Mouse (Mus musculus) hindbrain, postnatal 0 days (tissue): ENCODE measurements at regions not wholly inside any gene's neighbourhood (a gene's known extent, or its start where the extent isn't known, plus 50 kb on each side); places are given as distances from the start of the nearest gene placed in this dataset.

ENCODE experiments used
- ATAC-seq: fragments of 200-750 bp; cut with Nextera tagmentation; 2 replicates; pipeline ENCODE4 v1.8.0; 2017; ENCODE audit warnings: mild to moderate bottlenecking, moderate TSS enrichment, moderate library complexity
- DNase-seq: peaks from one replicate; pipeline ENCODE4 v3.0.0-alpha.2; 2015; ENCODE audit warnings: low spot score
- H3K27ac ChIP-seq: fragments of 300-500 bp; sonication (generic); 2 replicates; pipeline ENCODE4 v1.5.1; 2014; ENCODE audit warnings: mild to moderate bottlenecking
- H3K27me3 ChIP-seq: fragments of 300-500 bp; sonication (generic); 2 replicates; pipeline ENCODE4 v1.6.1; 2014; ENCODE audit warnings: low read length, mixed read lengths; ENCODE audit not compliant: insufficient read depth
- H3K36me3 ChIP-seq: fragments of 300-500 bp; sonication (generic); 2 replicates; pipeline ENCODE4 v1.6.1; 2014; ENCODE audit warnings: low read length, mixed read lengths; ENCODE audit not compliant: insufficient read depth
- H3K4me1 ChIP-seq: fragments of 300-500 bp; sonication (generic); 2 replicates; pipeline ENCODE4 v1.6.1; 2014; ENCODE audit warnings: antibody characterized with exemption, low read length, mixed read lengths; ENCODE audit not compliant: insufficient read depth
- H3K4me2 ChIP-seq: fragments of 300-500 bp; sonication (generic); 2 replicates; pipeline ENCODE4 v1.6.1; 2014; ENCODE audit warnings: low read depth, mild to moderate bottlenecking, low read length, moderate library complexity, mixed read lengths
- H3K4me3 ChIP-seq: fragments of 300-500 bp; sonication (generic); 2 replicates; pipeline ENCODE4 v1.5.1; 2014; ENCODE audit warnings: low read length
- H3K9ac ChIP-seq: fragments of 300-500 bp; sonication (generic); replicated peaks from 2 replicates; pipeline ENCODE4 v1.6.1; 2014; ENCODE audit warnings: mild to moderate bottlenecking, low read length, moderate library complexity, mixed read lengths
- H3K9me3 ChIP-seq: fragments of 300-500 bp; sonication (generic); 2 replicates; pipeline ENCODE4 v1.6.1; 2016; ENCODE audit warnings: low read length, mixed read lengths
- CTCF ChIP-seq: IDR thresholded peaks from 2 replicates; pipeline ENCODE4 v1.5.1; 2016; ENCODE audit warnings: antibody characterized with exemption, control low read depth, low read depth
- WGBS: fragments of 180-500 bp; shearing (Covaris S2); extraction: QIAGEN DNeasy Blood & Tissue Kit; methylation state at CpG from one replicate; pipeline ENCODE4 v1.1.7; 2014; 5-methylcytosine and 5-hydroxymethylcytosine counted together

DNA sequence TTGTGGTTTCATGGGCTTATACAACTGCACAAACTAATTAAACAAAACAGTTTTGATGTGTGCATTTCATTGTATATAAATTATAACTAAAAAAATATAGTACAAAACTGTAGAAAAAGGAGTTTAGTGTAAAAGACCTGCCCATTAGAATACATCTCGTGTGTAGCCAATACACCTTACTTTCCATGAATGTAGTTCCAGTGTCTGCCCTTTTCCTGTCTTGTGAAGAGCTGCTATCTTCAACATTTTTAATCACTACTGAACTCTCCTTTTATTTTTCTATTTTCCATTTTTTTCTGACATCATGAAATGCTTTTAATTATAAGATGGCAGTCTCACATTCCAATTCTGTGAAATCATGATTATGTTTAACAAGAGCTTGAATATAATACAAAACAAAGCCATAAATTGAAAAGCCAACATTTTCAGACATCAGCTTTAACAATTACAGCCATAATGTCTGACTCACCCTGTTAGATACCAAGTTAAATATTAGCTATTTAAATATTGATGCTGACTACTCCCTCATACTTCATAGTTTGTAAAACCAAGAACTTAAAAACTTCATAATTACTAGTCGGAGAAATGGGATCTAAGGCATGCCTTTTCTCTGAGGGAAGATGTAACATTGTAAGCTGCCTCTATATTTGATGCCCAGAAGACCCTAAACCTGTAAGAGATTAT is 163.6 kb upstream of the Sema3d start:
- no peak for TF ChIP-seq CTCF
- ATAC-seq (no peak), DNase-seq (no peak)
- H3K4me3 ChIP-seq = no peak overlapping the region
- H3K9me3 ChIP-seq = no peaks in the 10 kb centered on the region
- no peak overlapping the region for H3K4me2 ChIP-seq
- no peak overlapping the region for H3K27ac ChIP-seq
- H3K27me3 ChIP-seq = no peaks in the 10 kb centered on the region
- no peaks in the 10 kb centered on the region for H3K4me1 ChIP-seq
- H3K36me3 ChIP-seq = no peaks in the 10 kb centered on the region
- WGBS = 93% methylated on average over 2 of the region's 2 CpGs
- no peak overlapping the region for H3K9ac ChIP-seq

DNA sequence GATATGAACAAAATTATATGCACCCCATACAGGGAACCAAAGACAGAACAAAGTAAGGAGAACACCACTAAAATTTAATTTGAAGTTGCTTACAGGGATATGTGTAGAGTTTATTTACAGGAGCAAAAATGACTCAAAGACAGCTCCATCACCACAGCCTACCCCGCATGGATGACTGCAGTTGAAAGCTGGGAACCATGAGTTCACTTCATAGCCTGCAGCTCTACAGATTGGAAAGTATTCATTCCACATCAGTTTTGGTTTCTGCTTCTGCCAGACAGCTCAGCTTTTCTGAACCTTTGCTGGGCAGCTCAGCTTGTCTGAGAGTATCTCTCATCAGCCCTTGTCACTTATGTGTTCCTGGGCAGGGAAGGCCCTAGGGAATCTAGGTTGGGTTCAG is 160.6 kb upstream of the Sema3d start:
- H3K9ac ChIP-seq = no peak overlapping the region
- WGBS = 89% methylated on average over 1 of the region's 1 CpGs
- no peaks in the 10 kb centered on the region for H3K9me3 ChIP-seq
- H3K27ac ChIP-seq = no peak overlapping the region
- ATAC-seq (no peak), DNase-seq (no peak)
- H3K4me1 ChIP-seq = no peaks in the 10 kb centered on the region
- TF ChIP-seq CTCF = no peak
- no peak overlapping the region for H3K4me3 ChIP-seq
- no peak overlapping the region for H3K4me2 ChIP-seq
- no peaks in the 10 kb centered on the region for H3K36me3 ChIP-seq
- no peaks in the 10 kb centered on the region for H3K27me3 ChIP-seq

- WGBS = 63% methylated on average over 5 of the region's 5 CpGs
- ATAC-seq = no peak
- Histone ChIP-seq H3K9ac (no peak overlapping the region), H3K9me3 (no peaks in the 10 kb centered on the region), H3K4me1 (no peaks in the 10 kb centered on the region), H3K4me3 (no peak overlapping the region), H3K36me3 (no peaks in the 10 kb centered on the region), H3K4me2 (no peak overlapping the region), H3K27me3 (no peaks in the 10 kb centered on the region), H3K27ac (no peak overlapping the region)
- no peak for TF ChIP-seq CTCF
- DNase-seq = no peak
Measured at GRCm38 (mm10) chr5:12233377-12234096, 149.6 kb upstream of the Sema3d start.

DNA sequence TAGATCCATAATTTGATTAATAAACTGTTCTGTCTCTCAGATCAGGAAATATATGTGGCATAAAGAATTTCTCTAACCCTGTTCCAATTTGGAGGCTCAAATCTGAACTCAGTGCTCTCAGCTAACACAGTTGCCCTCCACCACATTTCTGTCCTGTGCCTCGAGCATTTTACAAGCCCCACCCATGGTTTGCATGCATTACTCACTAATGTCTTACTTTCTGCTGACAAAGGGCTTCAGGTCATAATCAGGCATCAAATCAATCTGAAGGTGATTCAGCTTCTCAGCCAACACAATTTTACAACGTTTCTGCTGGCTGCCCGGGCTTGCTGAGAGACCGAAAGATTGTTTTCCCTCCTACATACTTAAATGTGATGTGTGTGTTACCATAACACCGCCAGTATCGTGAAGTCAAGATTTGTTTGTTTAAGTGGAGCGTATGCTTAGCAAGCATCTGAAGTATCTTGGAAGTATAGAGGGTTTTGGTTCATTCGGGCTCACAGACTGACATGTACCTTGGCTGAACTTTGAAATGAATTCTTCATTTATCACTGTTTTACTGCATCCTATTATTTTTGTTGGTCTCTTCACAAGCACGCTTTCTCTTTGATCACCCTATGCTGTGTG is 139.9 kb upstream of the Sema3d start:
- no peak for TF ChIP-seq CTCF
- H3K4me3 ChIP-seq = no peak overlapping the region
- H3K4me2 ChIP-seq = no peak overlapping the region
- 70% methylated on average over 9 of the region's 9 CpGs for WGBS
- H3K27ac ChIP-seq = no peak overlapping the region
- no peak overlapping the region for H3K9ac ChIP-seq
- DNase-seq = no peak
- ATAC-seq = no peak
- H3K36me3 ChIP-seq = no peaks in the 10 kb centered on the region
- no peaks in the 10 kb centered on the region for H3K9me3 ChIP-seq
- no peaks in the 10 kb centered on the region for H3K27me3 ChIP-seq
- no peaks in the 10 kb centered on the region for H3K4me1 ChIP-seq

DNA sequence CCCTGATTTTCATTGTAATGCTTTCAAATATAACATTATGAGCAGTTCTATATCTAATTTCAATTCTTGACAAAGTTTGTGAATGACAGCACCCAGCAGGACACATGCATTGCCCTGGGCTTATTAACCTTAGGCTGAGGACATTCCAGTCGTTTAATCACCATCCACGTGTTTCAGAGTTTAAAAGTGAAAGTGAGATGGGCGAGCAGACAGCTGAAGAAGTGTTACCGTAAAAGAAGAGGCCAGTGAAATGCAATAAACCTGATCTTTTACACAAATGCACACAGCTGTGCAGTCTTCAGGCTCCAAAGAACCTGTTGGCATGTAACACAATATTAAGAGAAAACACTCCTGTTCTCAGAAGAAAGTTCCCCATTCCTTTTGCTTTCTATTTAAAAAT is 89.5 kb upstream of the Sema3d start:
- no peak for DNase-seq
- no peaks in the 10 kb centered on the region for H3K9me3 ChIP-seq
- H3K27ac ChIP-seq = no peak overlapping the region
- no peak overlapping the region for H3K4me2 ChIP-seq
- H3K36me3 ChIP-seq = no peaks in the 10 kb centered on the region
- no peak overlapping the region for H3K9ac ChIP-seq
- no peaks in the 10 kb centered on the region for H3K27me3 ChIP-seq
- 56% methylated on average over 4 of the region's 4 CpGs for WGBS
- no peak overlapping the region for H3K4me3 ChIP-seq
- no peaks in the 10 kb centered on the region for H3K4me1 ChIP-seq
- no peak for ATAC-seq
- TF ChIP-seq CTCF = no peak

DNA sequence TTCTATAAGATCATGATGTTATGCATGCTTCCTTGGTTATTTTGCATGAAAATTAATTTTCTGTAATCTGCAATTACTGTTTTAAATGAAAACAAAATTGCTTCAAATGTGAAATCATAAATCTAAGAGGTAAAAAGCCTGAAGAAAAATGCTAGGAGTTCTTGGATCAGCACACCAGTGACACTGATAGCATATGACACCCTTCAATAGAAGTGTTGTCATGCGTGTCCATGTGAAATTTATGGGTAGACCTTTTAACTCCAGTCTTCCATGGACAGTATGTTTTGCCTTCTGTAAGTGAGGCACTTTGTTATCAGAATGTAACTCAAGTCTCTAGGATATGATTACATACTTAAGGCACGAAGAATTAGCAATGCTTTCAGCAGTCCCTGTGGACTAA is 85.9 kb upstream of the Sema3d start:
- H3K9me3 ChIP-seq = no peaks in the 10 kb centered on the region
- DNase-seq (no peak), ATAC-seq (no peak)
- no peak overlapping the region for H3K27ac ChIP-seq
- 73% methylated on average over 2 of the region's 2 CpGs for WGBS
- no peak overlapping the region for H3K4me2 ChIP-seq
- H3K9ac ChIP-seq = no peak overlapping the region
- no peak overlapping the region for H3K4me3 ChIP-seq
- no peak for TF ChIP-seq CTCF
- H3K4me1 ChIP-seq = no peaks in the 10 kb centered on the region
- H3K36me3 ChIP-seq = no peaks in the 10 kb centered on the region
- no peaks in the 10 kb centered on the region for H3K27me3 ChIP-seq
